Mouse (Mus musculus) heart, embryonic 10.5 days (tissue): ENCODE data around the gene Fsip2. TPM values are rescaled to one million over a fixed set of nuclear protein-coding genes. Genes with fewer than 3 reads are reported as not detected.

ENCODE experiments used
- DNase-seq: peaks from one replicate; pipeline ENCODE4 v3.0.0-alpha.2; 2017; ENCODE audit warnings: low spot score
- H3K27ac ChIP-seq: fragments of 300-500 bp; sonication (generic); 2 replicates; pipeline ENCODE4 v1.5.1; 2016; ENCODE audit warnings: mild to moderate bottlenecking
- H3K27me3 ChIP-seq: fragments of 300-500 bp; sonication (generic); 2 replicates; pipeline ENCODE4 v1.6.1; 2016; ENCODE audit warnings: mild to moderate bottlenecking; ENCODE audit not compliant: poor library complexity, insufficient read depth, severe bottlenecking
- H3K36me3 ChIP-seq: fragments of 300-500 bp; sonication (generic); 2 replicates; pipeline ENCODE4 v1.6.1; 2016; ENCODE audit warnings: mild to moderate bottlenecking, moderate library complexity
- H3K4me1 ChIP-seq: fragments of 300-500 bp; sonication (generic); 2 replicates; pipeline ENCODE4 v1.6.1; 2016; ENCODE audit warnings: mild to moderate bottlenecking
- H3K4me3 ChIP-seq: fragments of 300-500 bp; sonication (generic); 2 replicates; pipeline ENCODE4 v1.5.1; 2016; ENCODE audit warnings: mild to moderate bottlenecking, moderate library complexity
- H3K9me3 ChIP-seq: fragments of 300-500 bp; sonication (generic); 2 replicates; pipeline ENCODE4 v1.6.1; 2016; ENCODE audit warnings: mild to moderate bottlenecking, moderate library complexity
- WGBS: fragments of 180-500 bp; shearing (Covaris S2); methylation state at CpG from one replicate; pipeline ENCODE4 v1.1.7; 2016; 5-methylcytosine and 5-hydroxymethylcytosine counted together
- polyA plus RNA-seq: library from polyadenylated mRNA; unstranded; fragments of >200 nt; fragmentation: Nextera tagmentation; extraction: Ambion mirVana; gene quantifications from 2 replicates; pipeline ENCODE4 v1.2.1, GENCODE M21; 2016

Fsip2 gene
- polyA plus RNA-seq: not detected in 2 replicates

- no peak for DNase-seq
- Histone ChIP-seq H3K27ac (no peak within 1 kb of the TSS), H3K27me3 (no peaks in the 10 kb centered on the region), H3K36me3 (no peaks in the 10 kb centered on the region), H3K4me1 (no peaks in the 10 kb centered on the region), H3K9me3 (no peaks in the 10 kb centered on the region), H3K4me3 (no peak within 1 kb of the TSS)
- WGBS: 89% methylated on average over 17 of the region's 17 CpGs
Observed at GRCm38 (mm10) chr2:82943472-82943871, at the start of gene Fsip2. Gene Fsip2 (plus strand): TSS chr2:82943634.

GRCm38 (mm10) chr2:82963443-82963842 is 20.0 kb downstream of the Fsip2 start:
- H3K27me3 ChIP-seq: no peaks in the 10 kb centered on the region
- no peaks in the 10 kb centered on the region for H3K9me3 ChIP-seq
- no peak overlapping the region for H3K4me3 ChIP-seq
- no peaks in the 10 kb centered on the region for H3K36me3 ChIP-seq
- H3K27ac ChIP-seq: no peak overlapping the region
- 84% methylated on average over 3 of the region's 3 CpGs for WGBS
- no peaks in the 10 kb centered on the region for H3K4me1 ChIP-seq
- DNase-seq: no peak

GRCm38 (mm10) chr2:83025853-83026252 is 82.4 kb downstream of the Fsip2 start:
- no peaks in the 10 kb centered on the region for H3K4me1 ChIP-seq
- 88% methylated on average over 7 of the region's 7 CpGs for WGBS
- H3K36me3 ChIP-seq: no peaks in the 10 kb centered on the region
- DNase-seq: no peak
- no peak overlapping the region for H3K27ac ChIP-seq
- no peaks in the 10 kb centered on the region for H3K27me3 ChIP-seq
- no peak overlapping the region for H3K4me3 ChIP-seq
- H3K9me3 ChIP-seq: no peaks in the 10 kb centered on the region

GRCm38 (mm10) chr2:83052914-83053690 is 109.7 kb downstream of the Fsip2 start:
- H3K27ac ChIP-seq: no peak overlapping the region

More at GRCm38 (mm10) chr2:83052914-83053690, 109.7 kb downstream of the Fsip2 start:
- Histone ChIP-seq H3K4me3 (no peak overlapping the region), H3K9me3 (no peaks in the 10 kb centered on the region), H3K36me3 (no peaks in the 10 kb centered on the region), H3K4me1 (no peaks in the 10 kb centered on the region), H3K27me3 (no peaks in the 10 kb centered on the region)
- DNase-seq: no peak
- 71% methylated on average over 5 of the region's 5 CpGs for WGBS
